Mouse (Mus musculus) MEL (cell line): ENCODE data around the gene Snx4. TPM values are rescaled to one million over a fixed set of nuclear protein-coding genes. Genes with fewer than 3 reads are reported as not detected.

ENCODE experiments used
- DNase-seq: peaks from one replicate; pipeline ENCODE4 v3.0.0; 2011; ENCODE audit warnings: low read depth, low spot score
- H3K27ac ChIP-seq: 2 replicates; pipeline ENCODE4 v1.5.1; 2012; ENCODE audit warnings: low read depth, mild to moderate bottlenecking, control low read depth, low read length, moderate library complexity; ENCODE audit not compliant: control insufficient read depth
- H3K27me3 ChIP-seq, 2 experiments: fragments of 150-350 bp in 1 of 2; sonication (generic) in 1 of 2; 2 replicates each; pipeline ENCODE4 v1.6.1; 2012; ENCODE audit warnings: low read length in 2 of 2, mild to moderate bottlenecking in 2 of 2, improper control_type of control experiment in 1 of 2, moderate library complexity in 1 of 2; ENCODE audit not compliant: insufficient read depth in 2 of 2, control insufficient read depth in 1 of 2
- H3K36me3 ChIP-seq, 2 experiments: 2 replicates each; pipeline ENCODE4 v1.6.1; 2012 to 2014; ENCODE audit warnings: low read length in 2 of 2, improper control_type of control experiment in 1 of 2, inconsistent platforms in 1 of 2, mild to moderate bottlenecking in 1 of 2; ENCODE audit not compliant: insufficient read depth in 2 of 2, control insufficient read depth in 1 of 2
- H3K4me1 ChIP-seq, 2 experiments: fragments of 150-350 bp in 1 of 2; sonication (generic) in 1 of 2; 2 replicates each; pipeline ENCODE4 v1.6.1; 2012; ENCODE audit warnings: low read length in 2 of 2, improper control_type of control experiment in 1 of 2, mild to moderate bottlenecking in 1 of 2; ENCODE audit not compliant: insufficient read depth in 2 of 2, control insufficient read depth in 1 of 2
- H3K4me3 ChIP-seq, 2 experiments: fragments of 150-350 bp in 1 of 2; sonication (generic) in 1 of 2; 2 replicates each; pipeline ENCODE4 v1.5.1; 2012; ENCODE audit warnings: low read depth in 2 of 2, low read length in 2 of 2, mild to moderate bottlenecking in 2 of 2, moderate library complexity in 2 of 2, control low read depth in 1 of 2, improper control_type of control experiment in 1 of 2; ENCODE audit not compliant: control insufficient read depth in 1 of 2, insufficient read depth in 1 of 2
- H3K79me2 ChIP-seq: 2 replicates; pipeline ENCODE4 v1.6.1; 2012; ENCODE audit warnings: mild to moderate bottlenecking, low read length, moderate library complexity; ENCODE audit not compliant: control insufficient read depth, poor library complexity, insufficient read depth
- H3K9ac ChIP-seq: 2 replicates; pipeline ENCODE4 v1.6.1; 2012; ENCODE audit warnings: low read depth, mild to moderate bottlenecking, control low read depth, low read length, moderate library complexity; ENCODE audit not compliant: control insufficient read depth, poor library complexity, severe bottlenecking
- H3K9me3 ChIP-seq: fragments of 150-350 bp; sonication (generic); replicated peaks from 2 replicates; pipeline ENCODE4 v1.6.1; 2012; ENCODE audit warnings: mild to moderate bottlenecking, low read length, improper control_type of control experiment, moderate library complexity; ENCODE audit not compliant: insufficient read depth
- CHD1 ChIP-seq: IDR thresholded peaks from 2 replicates; pipeline ENCODE4 v1.6.1; 2012; ENCODE audit warnings: low read depth, mild to moderate bottlenecking, inconsistent platforms, low read length, improper control_type of control experiment
- CHD2 ChIP-seq: IDR thresholded peaks from 2 replicates; pipeline ENCODE4 v1.6.1; 2011; ENCODE audit warnings: low read length, improper control_type of control experiment
- EP300 ChIP-seq, 2 experiments: IDR thresholded peaks; 2 replicates each; pipeline ENCODE4 v1.6.1; 2011; ENCODE audit warnings: improper control_type of control experiment in 2 of 2, low read length in 2 of 2, low read depth in 1 of 2, mild to moderate bottlenecking in 1 of 2
- ETS1 ChIP-seq: IDR thresholded peaks from 2 replicates; pipeline ENCODE4 v1.6.1; 2012; ENCODE audit warnings: low read depth, mild to moderate bottlenecking, inconsistent platforms, low read length, improper control_type of control experiment, moderate library complexity
- GABPA ChIP-seq: IDR thresholded peaks from 2 replicates; pipeline ENCODE4 v1.6.1; 2012; ENCODE audit warnings: low read depth, mild to moderate bottlenecking, inconsistent platforms, low read length, improper control_type of control experiment, moderate library complexity
- HCFC1 ChIP-seq: IDR thresholded peaks from 2 replicates; pipeline ENCODE4 v1.6.1; 2012; ENCODE audit warnings: low read depth, mild to moderate bottlenecking, inconsistent platforms, low read length, improper control_type of control experiment, moderate library complexity
- JUND ChIP-seq: IDR thresholded peaks from 2 replicates; pipeline ENCODE4 v1.6.1; 2011; ENCODE audit warnings: low read depth, mild to moderate bottlenecking, improper control_type of control experiment, low read length
- KAT2A ChIP-seq: conservative IDR thresholded peaks from 2 replicates; pipeline ENCODE4 v1.6.1; 2012; ENCODE audit warnings: low read depth, low read length, improper control_type of control experiment, inconsistent platforms
- MAX ChIP-seq: IDR thresholded peaks from 2 replicates; pipeline ENCODE4 v1.6.1; 2011; ENCODE audit warnings: low read length, improper control_type of control experiment
- MEF2A ChIP-seq: IDR thresholded peaks from 2 replicates; pipeline ENCODE4 v1.6.1; 2014; ENCODE audit warnings: low read depth, mild to moderate bottlenecking, inconsistent platforms, low read length, improper control_type of control experiment; ENCODE audit not compliant: poor library complexity, insufficient replicate concordance, severe bottlenecking; ENCODE audit errors: extremely low read depth
- MXI1 ChIP-seq: IDR thresholded peaks from 2 replicates; pipeline ENCODE4 v1.6.1; 2011; ENCODE audit warnings: mild to moderate bottlenecking, low read depth, low read length, improper control_type of control experiment
- MYB ChIP-seq: IDR thresholded peaks from 2 replicates; pipeline ENCODE4 v1.6.1; 2011; ENCODE audit warnings: mild to moderate bottlenecking, low read depth, low read length, improper control_type of control experiment
- NELFE ChIP-seq: IDR thresholded peaks from 2 replicates; pipeline ENCODE4 v1.6.1; 2011; ENCODE audit warnings: low read depth, low read length, improper control_type of control experiment
- POLR2A ChIP-seq, 2 experiments: IDR thresholded peaks; 2 replicates each; pipeline ENCODE4 v1.6.1; 2011 to 2012; ENCODE audit warnings: low read length in 2 of 2, mild to moderate bottlenecking in 2 of 2, control low read depth in 1 of 2, improper control_type of control experiment in 1 of 2, low read depth in 1 of 2, moderate library complexity in 1 of 2; ENCODE audit not compliant: control insufficient read depth in 1 of 2, insufficient read depth in 1 of 2, poor library complexity in 1 of 2
- POLR2AphosphoS2 ChIP-seq: IDR thresholded peaks from 2 replicates; pipeline ENCODE4 v1.6.1; 2011; ENCODE audit warnings: low read length, improper control_type of control experiment
- POLR2AphosphoS5 ChIP-seq: IDR thresholded peaks from 2 replicates; pipeline ENCODE4 v1.6.1; 2012; ENCODE audit warnings: low read depth, borderline replicate concordance, mild to moderate bottlenecking, inconsistent platforms, low read length, moderate library complexity, mixed read lengths
- RCOR1 ChIP-seq: IDR thresholded peaks from 2 replicates; pipeline ENCODE4 v1.6.1; 2012; ENCODE audit warnings: low read depth, mild to moderate bottlenecking, inconsistent platforms, low read length, improper control_type of control experiment
- SIN3A ChIP-seq: IDR thresholded peaks from 2 replicates; pipeline ENCODE4 v1.6.1; 2012; ENCODE audit warnings: low read length, improper control_type of control experiment, inconsistent platforms
- SMC3 ChIP-seq: IDR thresholded peaks from 2 replicates; pipeline ENCODE4 v1.6.1; 2011; ENCODE audit warnings: low read depth, low read length, improper control_type of control experiment
- USF1 ChIP-seq: IDR thresholded peaks from 2 replicates; pipeline ENCODE4 v1.6.1; 2014; ENCODE audit warnings: low read depth, mild to moderate bottlenecking, inconsistent platforms, low read length, improper control_type of control experiment, moderate library complexity
- ZC3H11A ChIP-seq: IDR thresholded peaks from 2 replicates; pipeline ENCODE4 v1.6.1; 2012; ENCODE audit warnings: low read depth, mild to moderate bottlenecking, inconsistent platforms, low read length, improper control_type of control experiment
- ZKSCAN1 ChIP-seq: IDR thresholded peaks from 2 replicates; pipeline ENCODE4 v1.6.1; 2012; ENCODE audit warnings: low read depth, mild to moderate bottlenecking, inconsistent platforms, low read length, improper control_type of control experiment, moderate library complexity
- ZNF384 ChIP-seq: IDR thresholded peaks from 2 replicates; pipeline ENCODE4 v1.6.1; 2012; ENCODE audit warnings: low read depth, mild to moderate bottlenecking, inconsistent platforms, low read length, improper control_type of control experiment
- polyA plus RNA-seq, 2 experiments: library from polyadenylated mRNA; stranded (reverse) in 1 of 2; unstranded in 1 of 2; fragments of >175 nt in 1 of 2; fragments of >200 nt in 1 of 2; gene quantifications; 2 replicates each; pipeline versions ENCODE4 v1.2.1 to v1.2.4; 2012; ENCODE audit warnings: low replicate concordance in 2 of 2, low read depth in 1 of 2; ENCODE audit not compliant: insufficient read length in 2 of 2, insufficient read depth in 1 of 2, missing spikeins in 1 of 2
- total RNA-seq: library from RNA; depleted of rRNA; stranded (reverse); fragments of 300-350 nt; gene quantifications from 2 replicates; pipeline ENCODE4 v1.2.3, GENCODE M21; 2012

The Snx4 gene
- total and polyA plus RNA-seq, 3 experiments, result 34.7 to 36.1 TPM; not detected in 1

- H3K27me3 ChIP-seq, result no peaks in the 10 kb centered on the region
- peak; percentile 12 for DNase-seq
- H3K4me3 ChIP-seq, result no peak overlapping the region
- no peaks in the 10 kb centered on the region for H3K9me3 ChIP-seq
- no peak overlapping the region for H3K9ac ChIP-seq
- H3K36me3 ChIP-seq, result peaks cover 0 to 3% of the 10 kb centered on the region in 2 experiments; a peak in 2 of 4 replicates
- H3K27ac ChIP-seq, result no peak overlapping the region
- peaks cover 3 to 8% of the 10 kb centered on the region in 2 experiments; a peak in 2 of 4 replicates for H3K4me1 ChIP-seq
- no peaks in the 10 kb centered on the region for H3K79me2 ChIP-seq
- TF ChIP-seq NELFE (no peak), ZNF384 (no peak), SIN3A (no peak), CHD2 (no peak)
Observed at GRCm38 (mm10) chr16:33339476-33339875, 88.2 kb downstream of the Snx4 start.

GRCm38 (mm10) chr16:33342356-33342755 is 91.1 kb downstream of the Snx4 start:
- no peaks in the 10 kb centered on the region for H3K27me3 ChIP-seq

GRCm38 (mm10) chr16:33343106-33343505 is 91.9 kb downstream of the Snx4 start:
- peaks cover 3 to 8% of the 10 kb centered on the region in 2 experiments; a peak in 2 of 4 replicates for H3K4me1 ChIP-seq
- DNase-seq, result no peak
- no peaks in the 10 kb centered on the region for H3K79me2 ChIP-seq
- no peak overlapping the region for H3K27ac ChIP-seq
- no peaks in the 10 kb centered on the region for H3K9me3 ChIP-seq
- no peak overlapping the region; the same call in 1 of the 2 replicates for H3K9ac ChIP-seq
- TF ChIP-seq ETS1 (no peak), POLR2AphosphoS2 (no peak), USF1 (no peak), KAT2A (no peak), SIN3A (no peak), RCOR1 (no peak), ZNF384 (no peak), GABPA (no peak), CHD1 (no peak), SMC3 (no peak)
- H3K27me3 ChIP-seq, result no peaks in the 10 kb centered on the region; a peak in 1 of 4 replicates
- H3K36me3 ChIP-seq, result peaks cover 0 to 3% of the 10 kb centered on the region in 2 experiments; a peak in 2 of 4 replicates
- peak overlapping the region in 1 of 2 experiments; percentile 98; a peak in 2 of 4 replicates for H3K4me3 ChIP-seq

More at GRCm38 (mm10) chr16:33342356-33342755, 91.1 kb downstream of the Snx4 start:
- no peak for DNase-seq
- Histone ChIP-seq H3K9ac (no peak overlapping the region), H3K79me2 (no peaks in the 10 kb centered on the region), H3K9me3 (no peaks in the 10 kb centered on the region), H3K4me1 (peaks cover 3 to 8% of the 10 kb centered on the region in 2 experiments; a peak in 2 of 4 replicates), H3K27ac (no peak overlapping the region), H3K4me3 (no peak overlapping the region), H3K36me3 (peaks cover 0 to 3% of the 10 kb centered on the region in 2 experiments; a peak in 2 of 4 replicates)
- TF ChIP-seq SIN3A, result no peak
- TF ChIP-seq GABPA, result no peak
- no peak for TF ChIP-seq CHD2
- no peak for TF ChIP-seq SMC3
- TF ChIP-seq KAT2A, result no peak
- TF ChIP-seq MEF2A, result no peak
- no peak for TF ChIP-seq CHD1
- no peak for TF ChIP-seq RCOR1
- no peak for TF ChIP-seq POLR2AphosphoS5
- no peak for TF ChIP-seq MYB
- TF ChIP-seq ZKSCAN1, result no peak
- no peak for TF ChIP-seq MXI1
- TF ChIP-seq HCFC1, result no peak
- TF ChIP-seq ZC3H11A, result no peak
- TF ChIP-seq JUND, result no peak
- no peak for TF ChIP-seq POLR2A (IDR thresholded peaks at IDR 0.05; ENCODE audit: control insufficient read depth in 1 of 2, insufficient read depth in 1 of 2, low read depth in 1 of 2, low read length in 2 of 2, poor library complexity in 1 of 2)
- TF ChIP-seq EP300 (IDR thresholded peaks at IDR 0.05; ENCODE audit: low read depth in 1 of 2, low read length in 2 of 2), result no peak
- TF ChIP-seq MAX, result no peak
